Mouse (Mus musculus) adrenal gland, postnatal 36 days (tissue): Measurements from ENCODE around the gene Rbm47. TPM values are rescaled to one million over a fixed set of nuclear protein-coding genes. Genes with fewer than 3 reads are reported as not detected.

Experiments
- DNase-seq, 2 experiments: peaks; one replicate each; pipeline ENCODE4 v3.0.0; 2021; ENCODE audit warnings: mixed read lengths in 1 of 2
- total RNA-seq, 2 experiments: library from RNA; stranded (reverse); gene quantifications; 2 replicates each; pipeline ENCODE4 v1.2.3; 2021

Rbm47 gene
- total RNA-seq, 2 experiments from 2014 or later, result 102 to 121 TPM

DNA sequence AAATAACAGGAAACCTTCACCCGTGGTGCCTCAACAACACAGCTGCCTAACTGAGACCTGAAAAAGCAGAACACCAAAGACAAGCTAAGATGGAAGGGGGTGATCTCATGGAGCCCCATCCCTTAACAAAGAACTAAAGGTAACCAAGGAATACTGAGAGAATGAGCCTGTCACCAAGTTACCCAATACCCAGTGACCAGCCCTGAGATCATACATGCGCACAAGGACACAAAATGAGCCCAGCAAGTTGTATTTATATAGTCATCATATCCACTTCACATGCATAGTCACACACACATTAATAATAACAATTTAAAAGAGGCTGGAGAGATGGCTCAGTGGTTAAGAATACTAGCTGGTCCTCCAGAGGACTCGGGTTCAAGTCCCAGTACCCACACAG, 44.0 kb downstream of the Rbm47 start:
- peak in 1 of 2 experiments; percentile 48 for DNase-seq

- peak; percentile 69 to 77 for DNase-seq
These were observed 47.5 kb downstream of the Rbm47 start for GRCm38 (mm10) chr5:66125418-66125817.

DNA sequence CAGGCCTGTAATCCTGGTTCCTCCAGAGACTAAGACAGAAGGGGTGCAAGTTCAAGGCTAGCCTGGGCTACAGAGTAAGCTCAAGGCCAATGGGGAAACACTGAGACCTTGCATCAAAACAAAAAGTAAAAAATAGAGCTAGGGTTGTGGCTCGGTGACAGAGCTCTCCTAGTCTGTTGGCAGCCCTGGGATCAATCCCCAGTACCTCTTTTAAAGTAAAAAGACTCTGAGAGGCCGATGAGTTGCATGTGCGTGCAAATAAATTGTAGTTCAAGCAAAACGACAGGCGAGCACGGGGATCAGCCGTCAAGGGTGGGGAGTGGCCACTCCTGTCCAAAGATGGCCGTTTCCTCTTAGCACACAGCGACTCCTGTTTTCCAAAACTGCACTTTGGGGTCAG, 48.0 kb downstream of the Rbm47 start:
- DNase-seq, result no peak

GRCm38 (mm10) chr5:66124089-66124400, 48.9 kb downstream of the Rbm47 start:
- no peak for DNase-seq

DNA sequence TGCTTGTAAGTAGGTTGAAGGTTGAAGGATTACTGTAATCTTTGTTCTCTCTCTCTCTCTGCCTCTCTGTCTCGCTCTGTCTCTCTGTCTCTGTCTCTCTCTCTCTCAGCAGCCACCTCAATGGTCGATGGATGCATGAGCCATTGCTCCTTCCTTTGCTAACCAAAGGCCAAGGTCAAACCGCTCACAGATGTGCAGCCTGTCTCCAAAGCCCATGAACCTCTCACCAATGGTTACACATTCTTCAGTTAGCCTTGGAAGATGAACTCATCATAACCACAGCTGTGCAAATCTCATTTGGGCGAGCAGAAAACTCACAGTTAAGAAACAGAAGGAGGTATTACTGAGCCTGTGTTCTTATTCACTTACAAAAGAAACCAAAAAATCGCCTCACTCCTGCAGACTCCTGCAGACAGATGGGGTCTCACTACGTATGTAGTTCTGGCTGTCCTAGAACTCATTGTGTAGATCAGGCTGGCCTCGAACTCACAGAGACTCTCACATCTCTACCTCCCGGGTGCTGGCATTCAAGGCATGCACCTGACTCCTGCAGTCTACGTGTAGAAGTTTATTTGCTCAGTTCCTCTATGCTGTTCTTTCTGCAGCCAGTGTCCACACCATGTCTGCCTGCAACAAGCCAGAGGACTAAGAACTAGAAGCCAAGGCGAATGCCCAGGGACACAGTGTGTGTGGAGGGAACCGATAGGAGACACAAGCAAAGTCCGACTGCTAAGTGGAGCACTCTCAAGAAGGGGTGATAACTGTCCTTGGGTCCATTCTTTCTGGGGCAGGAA, 49.4 kb downstream of the Rbm47 start:
- DNase-seq, result peak in 1 of 2 experiments; percentile 61

DNA sequence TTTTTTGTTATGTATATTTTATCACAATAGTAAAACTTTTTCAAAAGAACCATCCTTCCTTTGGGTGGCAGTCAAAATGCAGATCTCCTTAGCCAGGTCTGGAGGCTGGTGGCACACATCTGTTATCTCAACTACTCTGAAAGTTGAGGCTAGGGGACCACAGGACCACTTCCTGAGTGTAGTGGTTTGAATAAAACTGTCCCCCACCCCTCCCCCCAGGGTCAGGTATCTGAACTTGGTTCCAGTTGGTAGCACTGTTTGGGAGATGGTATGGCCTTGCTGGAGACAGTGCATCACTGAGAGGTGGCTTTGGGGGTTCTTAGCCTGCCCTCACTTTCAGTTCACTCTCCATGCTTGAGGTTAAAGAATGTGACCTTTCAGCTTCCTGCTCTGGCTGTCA, 51.7 kb downstream of the Rbm47 start:
- no peak for DNase-seq

GRCm38 (mm10) chr5:66114751-66115150, 58.2 kb downstream of the Rbm47 start:
- no peak for DNase-seq

GRCm38 (mm10) chr5:66114208-66114607, 58.7 kb downstream of the Rbm47 start:
- no peak for DNase-seq

DNA sequence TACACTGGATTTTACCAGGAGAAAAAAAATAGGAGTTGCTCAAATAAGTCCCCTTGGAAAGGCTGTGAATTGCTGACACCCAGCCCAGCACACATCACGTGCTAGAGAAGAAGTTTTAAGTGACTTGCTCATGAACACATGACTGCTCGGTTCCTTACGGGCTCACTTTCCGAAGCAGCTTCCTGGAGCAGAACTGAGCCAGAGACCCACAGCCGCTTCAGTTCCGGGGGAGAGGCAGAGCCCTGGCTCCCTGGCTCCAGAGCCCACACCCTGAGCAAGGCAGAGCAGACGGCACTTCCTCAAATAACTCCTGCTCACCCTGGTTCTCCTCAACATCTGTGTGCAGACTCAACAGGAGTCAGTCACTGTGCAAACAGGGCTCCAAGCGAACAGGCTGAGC, 60.9 kb downstream of the Rbm47 start:
- DNase-seq, result peak in 1 of 2 experiments; percentile 20

GRCm38 (mm10) chr5:66106372-66106771, 66.5 kb downstream of the Rbm47 start:
- no peak for DNase-seq

DNA sequence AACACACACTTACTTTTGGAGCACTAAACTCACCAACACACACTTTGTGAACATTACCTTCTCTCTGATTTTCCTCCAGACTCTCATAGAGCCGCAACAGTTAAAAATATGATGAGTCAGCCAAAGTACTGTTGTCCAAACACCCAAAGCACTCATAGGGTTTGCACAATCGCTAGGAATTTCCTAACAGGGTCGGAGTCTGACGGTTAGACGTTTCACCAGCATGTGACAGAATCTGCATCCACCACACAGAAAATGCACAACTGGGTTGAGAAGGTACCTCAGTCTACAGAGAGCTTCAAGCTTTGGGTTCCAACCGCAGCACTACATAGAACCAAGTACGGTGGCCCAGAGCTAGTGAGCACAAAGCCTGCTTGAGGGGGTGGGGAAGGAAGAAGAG, 67.0 kb downstream of the Rbm47 start:
- peak; percentile 56 to 63 for DNase-seq

DNA sequence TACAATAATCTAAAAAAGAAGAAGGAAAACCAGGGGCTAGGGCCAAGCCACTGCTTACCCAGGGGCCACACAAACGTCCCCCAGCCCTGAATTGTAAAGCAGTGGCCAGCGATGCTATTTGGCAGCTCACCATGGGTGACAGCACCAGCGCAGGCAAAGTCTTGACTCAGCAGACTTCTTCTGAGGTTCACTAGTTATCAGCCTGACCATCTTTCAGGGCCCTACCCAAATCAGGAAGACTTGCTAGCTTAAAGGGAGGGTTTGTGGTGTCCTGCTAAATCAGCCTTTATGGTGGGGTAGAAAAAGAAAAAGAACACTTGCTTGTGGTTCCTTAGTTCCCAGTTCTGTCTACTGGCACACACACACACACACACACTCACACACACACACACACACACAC, 67.6 kb downstream of the Rbm47 start:
- DNase-seq, result peak; percentile 36 to 42

DNA sequence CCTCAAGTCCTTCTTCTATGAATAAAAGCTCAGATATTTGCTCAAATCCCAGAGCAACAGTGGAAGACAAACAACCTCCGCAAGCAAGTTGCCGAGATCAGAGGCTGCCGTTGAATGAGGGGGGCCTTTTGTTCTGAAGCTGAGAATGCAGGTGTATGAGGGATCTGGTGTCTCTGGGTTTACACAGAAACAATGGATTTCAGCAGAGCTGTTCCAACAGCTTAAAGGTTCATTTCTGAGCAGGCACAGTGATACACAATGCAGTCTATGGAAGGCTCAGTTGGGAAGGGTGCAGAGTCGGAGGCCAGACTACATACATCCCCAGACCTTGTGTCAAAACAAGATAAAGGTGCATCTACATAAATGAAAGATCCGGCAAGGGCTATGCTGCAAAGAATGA, 69.5 kb downstream of the Rbm47 start:
- DNase-seq, result no peak

GRCm38 (mm10) chr5:66102821-66103220, 70.1 kb downstream of the Rbm47 start:
- no peak for DNase-seq

GRCm38 (mm10) chr5:66101577-66101976, 71.3 kb downstream of the Rbm47 start:
- DNase-seq, result peak; percentile 65 to 72

GRCm38 (mm10) chr5:66100322-66100721, 72.6 kb downstream of the Rbm47 start:
- no peak for DNase-seq

DNA sequence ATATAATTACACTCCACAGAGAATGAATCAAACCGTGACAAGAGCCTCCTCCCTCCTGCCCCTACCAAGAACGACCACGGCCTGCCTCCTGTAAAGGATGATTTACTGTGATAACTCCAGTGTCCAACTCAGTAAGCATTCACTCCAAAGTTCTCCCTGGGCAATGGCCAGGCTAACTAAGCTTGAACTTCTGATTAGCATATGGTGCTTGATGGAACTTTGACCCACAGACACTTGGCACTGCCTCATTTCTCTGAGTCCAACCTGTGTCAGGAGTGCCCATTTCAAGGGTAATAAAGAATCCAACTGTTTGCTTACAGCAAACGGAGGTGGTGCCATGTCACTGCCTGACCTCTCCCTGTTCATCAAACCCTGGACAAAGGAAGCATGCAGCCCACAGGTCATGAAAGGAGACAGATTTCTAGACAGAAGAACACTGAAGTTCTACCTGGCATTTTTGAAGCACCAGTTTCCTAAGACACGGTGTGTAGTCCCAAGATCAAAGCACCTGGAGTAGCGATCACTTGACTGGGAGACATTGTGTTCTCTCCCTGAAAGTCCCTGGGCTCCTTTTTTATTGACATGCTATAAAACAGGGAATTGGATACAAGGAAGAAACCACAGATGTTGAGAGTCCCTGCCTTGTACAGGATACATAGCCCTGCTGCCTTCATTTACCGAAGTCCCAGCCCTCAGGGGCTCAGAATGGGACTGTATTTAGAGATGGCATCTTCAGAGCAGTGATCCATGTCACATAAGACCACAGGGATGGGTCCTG, 74.6 kb downstream of the Rbm47 start:
- DNase-seq, result peak in 1 of 2 experiments; percentile 49

- no peak for DNase-seq
These were observed 76.8 kb downstream of the Rbm47 start for GRCm38 (mm10) chr5:66096081-66096480.

DNA sequence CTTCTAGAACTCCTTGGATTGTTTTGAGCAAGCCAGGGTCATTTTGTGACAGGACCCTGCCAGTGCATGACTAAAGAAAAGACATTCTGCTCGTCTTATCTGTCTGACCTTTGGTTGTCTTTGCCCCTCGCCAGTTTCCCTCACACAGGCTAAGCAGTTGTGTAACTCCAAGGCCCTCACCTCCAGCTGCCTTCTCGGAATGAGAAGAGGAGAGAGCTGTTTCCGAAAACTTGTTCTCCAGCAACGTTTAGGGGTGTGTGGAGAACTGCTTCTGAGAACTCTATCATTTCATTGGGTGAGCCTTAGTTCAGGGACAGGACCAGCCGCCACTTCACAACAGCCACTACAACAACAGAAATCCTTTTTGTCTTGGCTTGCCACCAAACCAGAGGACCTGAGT, 77.8 kb downstream of the Rbm47 start:
- peak; percentile 60 to 72 for DNase-seq

- DNase-seq, result peak; percentile 81
These were observed 82.9 kb downstream of the Rbm47 start for GRCm38 (mm10) chr5:66090037-66090436.

- no peak for DNase-seq
These were observed 83.3 kb downstream of the Rbm47 start for GRCm38 (mm10) chr5:66089600-66089999.

DNA sequence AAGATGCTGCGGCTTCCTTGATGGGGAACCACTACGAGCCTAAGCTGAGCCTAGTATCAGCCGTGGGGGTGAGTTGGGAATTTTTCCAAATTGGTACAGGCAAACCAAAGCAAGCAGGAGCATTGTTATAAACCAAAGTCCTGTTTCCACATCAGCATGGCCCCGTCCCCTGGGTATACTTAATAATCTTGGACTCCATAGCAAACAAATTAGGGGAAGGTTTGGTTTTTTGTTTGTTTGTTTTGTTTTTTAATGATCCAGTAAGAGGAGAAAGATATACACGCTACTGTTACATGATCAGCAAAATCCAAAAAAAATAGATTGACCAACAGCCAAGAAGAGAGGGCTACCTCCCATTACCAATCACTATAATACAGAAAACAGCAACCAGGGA, 84.0 kb downstream of the Rbm47 start:
- DNase-seq, result no peak

GRCm38 (mm10) chr5:66088247-66088901, 84.5 kb downstream of the Rbm47 start:
- peak; percentile 42 to 51 for DNase-seq
